Mouse (Mus musculus) lung, postnatal 10 days (tissue): ENCODE data around the gene Btbd11.

Source experiments
- DNase-seq: peaks from one replicate; pipeline ENCODE4 v3.0.0; 2021

The Btbd11 gene

DNA sequence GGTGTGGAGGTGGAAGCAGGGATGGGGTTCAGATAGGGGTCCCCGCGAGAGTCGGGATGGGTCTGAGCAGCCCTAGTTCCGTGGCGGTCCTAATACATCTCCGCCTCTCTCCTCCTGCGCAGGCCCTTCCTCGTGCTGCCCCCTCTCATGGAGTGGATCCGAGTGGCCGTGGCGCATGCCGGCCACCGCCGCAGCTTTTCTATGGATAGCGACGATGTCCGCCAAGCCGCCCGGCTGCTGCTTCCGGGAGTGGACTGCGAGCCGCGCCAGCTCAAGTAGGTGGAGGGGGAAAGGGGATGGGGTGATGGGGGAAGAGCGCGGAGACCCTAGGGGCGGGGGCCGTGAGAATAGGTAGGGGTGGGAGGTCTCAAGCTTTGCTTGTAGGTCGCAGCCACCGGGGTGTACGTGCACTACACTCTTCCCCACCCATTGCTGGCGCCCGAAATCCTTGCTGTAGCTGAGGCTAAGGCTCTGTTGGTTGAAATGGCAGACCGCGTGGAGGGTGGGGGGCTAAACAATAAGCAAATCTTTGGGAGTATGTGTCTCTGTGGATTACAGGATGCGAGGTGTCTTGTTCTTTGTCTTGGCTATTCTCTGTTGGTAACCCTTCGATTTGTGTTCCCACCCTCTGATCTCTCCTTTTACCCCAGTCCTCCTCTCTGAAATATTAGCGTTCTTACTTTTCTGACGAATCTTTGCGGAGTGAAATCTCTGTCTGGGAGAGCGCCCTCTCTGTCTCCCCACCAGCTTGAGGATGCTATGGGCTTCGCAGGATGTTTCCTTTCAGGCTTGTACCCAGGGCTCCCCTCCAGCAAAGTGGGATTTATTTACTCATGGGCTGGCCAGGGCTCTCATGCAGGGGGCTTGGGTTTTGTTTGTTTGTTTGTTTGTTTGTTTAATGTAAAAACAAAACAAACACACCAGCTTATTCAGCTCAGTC lies 212.3 kb downstream of the Btbd11 start:
- peak; percentile 18 for DNase-seq

DNA sequence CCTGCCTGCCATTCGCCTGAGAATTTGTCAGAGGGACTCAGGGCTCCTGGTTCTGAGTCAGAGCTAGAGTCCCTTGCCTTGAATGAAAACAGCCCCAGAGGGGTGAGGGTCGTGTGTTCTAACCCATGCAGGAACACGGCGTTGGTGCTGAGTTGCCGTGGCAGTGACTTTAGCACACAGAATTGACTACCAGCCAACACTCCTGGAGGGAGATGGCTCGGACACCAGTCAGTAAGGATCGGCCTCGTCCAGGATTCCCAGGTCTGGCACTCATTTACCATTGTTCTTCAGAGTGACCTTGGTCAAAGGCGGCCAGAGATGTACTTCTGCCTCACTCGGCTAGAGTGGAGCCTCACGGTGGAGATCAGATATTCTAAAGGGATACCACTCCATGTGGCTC lies 215.9 kb downstream of the Btbd11 start:
- no peak for DNase-seq

DNA sequence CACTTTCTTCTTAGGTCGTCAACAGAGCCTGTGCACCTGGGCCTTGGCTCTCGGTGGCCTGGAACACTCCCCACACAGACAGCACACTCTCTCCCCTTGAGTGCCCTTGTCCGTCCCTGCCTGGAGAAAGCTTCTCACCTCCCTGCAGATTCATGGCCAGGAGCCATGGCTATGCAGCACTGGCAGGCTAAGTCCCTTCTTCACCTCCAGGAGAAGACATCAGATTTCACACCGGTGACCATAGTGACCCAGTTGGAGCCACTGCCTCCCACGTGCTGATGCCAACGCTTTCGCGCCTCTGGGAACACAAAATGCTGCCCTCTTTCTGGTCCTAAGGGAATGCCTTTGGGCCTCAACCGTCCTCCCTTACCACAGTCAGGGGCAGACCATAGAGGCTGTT lies 217.9 kb downstream of the Btbd11 start:
- DNase-seq = no peak

DNA sequence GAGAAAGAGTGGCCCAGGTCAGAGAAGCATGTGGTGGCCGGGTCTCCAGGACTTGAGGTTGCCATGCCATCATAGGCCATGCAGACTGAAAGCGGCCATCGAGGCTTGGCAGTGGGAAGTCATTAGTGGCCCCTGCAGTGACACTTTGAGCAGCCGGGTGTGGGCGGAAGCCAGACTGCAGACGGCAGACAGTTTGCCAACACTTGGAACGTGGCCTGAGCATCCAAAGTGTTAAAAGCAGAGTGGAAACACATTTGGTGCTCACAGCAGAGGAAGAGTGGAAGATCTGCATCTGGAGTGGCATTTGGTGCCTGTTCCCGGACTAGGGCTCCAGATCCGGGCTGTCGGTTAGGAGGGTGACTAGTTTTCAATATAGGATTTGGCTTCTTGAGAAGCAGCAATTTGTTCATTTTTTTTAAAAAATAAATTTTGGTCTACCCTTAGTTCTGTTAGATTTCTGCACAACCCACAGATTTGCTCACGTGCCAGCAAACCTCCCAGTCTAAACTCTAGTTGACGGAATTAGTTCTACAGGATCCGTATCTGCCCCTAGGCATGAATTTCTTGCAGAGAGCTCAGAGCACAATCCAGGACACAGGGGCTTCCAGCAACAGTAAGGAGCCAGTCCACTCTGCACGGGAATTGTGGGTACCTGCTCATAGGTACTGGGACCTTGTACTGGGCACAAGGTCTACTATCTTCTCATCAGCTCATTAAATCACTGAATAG lies 222.1 kb downstream of the Btbd11 start:
- DNase-seq = no peak

DNA sequence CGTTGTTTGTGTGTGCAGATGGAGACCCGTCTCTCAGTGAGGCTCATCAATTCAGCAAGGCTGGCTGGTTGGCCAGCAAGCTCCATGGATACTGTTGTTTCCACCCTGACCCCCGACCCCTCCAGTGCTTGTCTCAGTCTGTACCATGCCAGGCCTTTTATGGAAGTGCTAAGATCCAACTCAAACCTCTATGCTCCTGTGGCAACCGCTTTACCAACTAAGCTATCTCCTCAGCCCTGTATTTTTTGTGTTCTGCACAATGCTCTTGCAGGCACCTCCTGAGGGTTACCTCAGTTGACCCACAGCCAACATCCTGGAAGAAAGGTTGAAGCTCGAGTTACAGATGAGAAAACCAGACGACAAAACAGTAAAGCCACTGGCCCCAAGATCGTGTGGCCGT lies 230.5 kb downstream of the Btbd11 start:
- DNase-seq = no peak

DNA sequence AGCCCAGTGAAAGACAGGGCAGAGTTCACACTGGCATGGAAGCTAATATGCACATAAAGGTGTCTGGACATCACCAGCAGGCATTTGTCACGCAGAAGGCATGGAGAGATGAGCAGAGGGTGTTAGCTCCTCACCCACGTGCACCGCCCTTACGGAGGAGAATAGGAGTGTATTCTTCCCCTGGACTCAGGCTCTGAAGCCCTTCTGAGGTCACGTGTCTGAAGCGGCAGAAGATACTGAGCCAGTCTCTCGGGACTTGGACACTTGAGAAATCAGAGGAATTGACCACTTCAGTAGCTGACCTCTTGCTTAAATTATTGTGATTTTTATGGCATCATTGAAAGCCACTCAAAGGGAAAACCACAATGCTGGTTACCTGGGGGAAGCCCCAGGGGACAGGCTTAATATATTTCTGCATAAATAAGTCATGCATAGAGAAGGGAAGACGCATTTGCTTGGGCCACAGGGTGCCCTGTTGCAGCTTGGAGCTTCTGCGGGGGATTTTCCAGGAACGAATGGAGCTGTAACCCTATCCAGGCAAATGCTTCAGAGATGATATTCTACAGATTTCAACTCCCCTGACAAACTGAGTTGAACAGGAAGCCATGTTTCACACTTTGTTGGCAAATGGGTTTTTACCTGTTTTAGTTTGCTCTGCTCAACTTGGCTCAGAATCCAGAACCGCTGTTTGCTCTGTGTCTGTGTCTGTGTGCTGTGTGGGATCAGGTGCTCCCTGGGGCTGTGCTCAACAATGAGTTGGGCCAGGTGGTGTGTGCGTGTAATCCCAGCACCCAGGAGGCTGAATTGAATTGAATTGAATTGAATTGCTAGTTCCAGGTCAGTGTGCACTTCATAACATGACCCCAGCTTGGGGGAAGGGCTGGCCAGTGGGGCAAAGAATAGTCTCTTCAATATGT lies 231.1 kb downstream of the Btbd11 start:
- DNase-seq = no peak

DNA sequence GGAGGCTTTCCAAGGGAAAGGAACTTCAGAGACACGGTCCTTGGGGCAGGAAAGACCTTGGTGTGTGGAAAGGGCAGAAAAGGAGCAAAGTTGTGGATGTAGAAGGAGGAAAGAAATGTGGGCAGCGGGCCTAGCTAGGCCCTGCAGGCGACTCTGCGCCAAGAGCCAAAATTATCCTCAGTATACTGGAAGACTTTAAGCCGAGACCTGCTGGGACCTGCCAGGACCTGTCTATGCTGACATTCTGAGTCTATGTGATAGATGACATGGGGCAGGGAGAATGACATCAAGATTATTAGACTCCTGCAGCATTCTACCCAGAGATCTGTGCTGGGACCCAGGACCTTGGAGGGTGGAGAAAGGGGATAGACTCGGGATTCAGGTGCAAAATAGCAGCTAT lies 234.5 kb downstream of the Btbd11 start:
- no peak for DNase-seq

DNA sequence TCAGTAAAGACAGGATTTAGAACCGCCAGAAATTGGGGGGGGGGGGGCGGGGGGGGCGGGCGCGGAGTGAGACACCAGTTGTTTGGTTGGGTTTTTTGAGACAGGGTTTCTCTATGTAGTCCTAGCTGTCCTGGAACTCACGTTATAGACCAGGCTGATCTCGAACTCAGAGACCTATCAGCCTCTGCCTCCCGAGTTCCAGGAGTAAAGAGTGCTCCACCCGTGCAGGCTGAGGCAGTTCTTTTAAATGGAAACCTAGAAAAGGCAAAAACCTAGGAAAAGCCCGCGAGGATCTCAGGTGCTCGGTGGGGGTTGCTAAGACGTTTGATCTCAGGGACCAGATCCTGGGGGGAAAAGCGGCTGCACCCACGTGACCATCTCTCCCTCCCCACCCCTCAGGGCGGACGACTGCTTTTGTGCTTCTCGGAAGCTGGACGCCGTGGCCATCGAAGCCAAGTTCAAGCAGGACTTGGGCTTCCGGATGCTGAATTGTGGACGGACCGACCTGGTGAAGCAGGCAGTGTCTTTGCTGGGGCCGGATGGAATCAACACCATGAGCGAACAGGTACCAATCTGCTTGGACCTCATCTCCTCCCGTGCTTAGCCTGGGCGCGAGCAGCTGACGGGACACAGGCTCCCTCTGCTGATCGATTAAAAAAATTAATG lies 238.0 kb downstream of the Btbd11 start:
- peak; percentile 35 for DNase-seq

DNA sequence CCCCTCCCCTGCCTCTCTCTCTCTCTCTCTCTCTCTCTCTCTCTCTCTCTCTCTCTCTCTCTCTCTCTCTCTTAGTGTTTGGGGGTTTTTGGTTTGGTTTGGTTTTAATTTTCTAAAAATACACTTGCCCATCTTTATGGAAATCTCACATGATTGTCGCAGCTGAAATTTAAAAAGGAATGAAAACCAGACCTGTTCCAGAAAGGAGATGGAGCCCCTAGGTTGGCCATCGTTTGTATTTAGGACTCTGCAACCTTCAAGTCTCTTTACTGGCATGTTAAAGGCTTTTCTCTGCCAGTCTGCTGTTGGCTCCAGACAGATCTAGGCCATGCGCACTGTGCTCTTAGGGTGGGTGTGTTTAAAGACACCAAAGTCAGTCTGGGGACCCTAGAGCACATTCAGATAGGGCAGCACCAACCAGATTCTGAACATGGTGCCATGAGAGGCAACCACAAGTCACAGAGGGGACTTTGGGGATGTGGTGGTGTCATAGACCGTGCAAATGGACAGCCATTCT lies 238.6 kb downstream of the Btbd11 start:
- no peak for DNase-seq

DNA sequence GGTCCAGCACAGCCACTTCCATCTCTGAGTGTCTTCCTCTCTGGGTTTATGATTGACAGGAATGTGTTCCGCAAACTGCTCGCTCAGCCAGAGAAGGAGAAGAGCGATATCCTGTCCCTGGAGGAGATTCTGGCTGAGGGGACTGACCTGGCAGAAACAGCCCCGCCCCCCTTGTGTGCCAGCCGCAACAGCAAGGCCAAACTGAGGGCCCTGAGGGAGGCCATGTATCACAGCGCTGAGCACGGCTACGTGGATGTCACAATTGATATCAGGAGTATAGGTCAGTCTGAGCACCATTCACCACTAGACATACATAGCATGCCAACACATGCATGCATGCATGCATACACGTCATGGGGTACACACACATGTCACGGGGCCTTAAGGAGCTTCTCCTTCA lies 245.4 kb downstream of the Btbd11 start:
- no peak for DNase-seq

DNA sequence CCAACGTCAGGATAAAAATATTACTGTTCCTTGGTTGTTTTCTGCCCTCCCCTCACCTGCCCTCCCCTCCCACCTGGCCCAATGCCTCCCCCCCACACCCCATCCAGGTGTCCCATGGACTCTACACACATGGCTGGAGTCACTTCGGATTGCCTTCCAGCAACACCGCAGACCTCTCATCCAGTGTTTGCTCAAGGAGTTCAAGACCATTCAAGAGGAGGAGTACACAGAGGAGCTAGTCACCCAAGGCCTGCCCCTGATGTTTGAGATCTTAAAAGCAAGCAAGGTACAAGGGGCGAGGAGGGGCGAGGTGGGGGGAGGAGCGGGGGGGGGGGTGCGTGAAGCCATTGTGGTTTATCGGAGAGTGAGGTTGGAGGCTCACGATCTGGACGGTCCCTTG lies 247.0 kb downstream of the Btbd11 start:
- peak; percentile 22 for DNase-seq

DNA sequence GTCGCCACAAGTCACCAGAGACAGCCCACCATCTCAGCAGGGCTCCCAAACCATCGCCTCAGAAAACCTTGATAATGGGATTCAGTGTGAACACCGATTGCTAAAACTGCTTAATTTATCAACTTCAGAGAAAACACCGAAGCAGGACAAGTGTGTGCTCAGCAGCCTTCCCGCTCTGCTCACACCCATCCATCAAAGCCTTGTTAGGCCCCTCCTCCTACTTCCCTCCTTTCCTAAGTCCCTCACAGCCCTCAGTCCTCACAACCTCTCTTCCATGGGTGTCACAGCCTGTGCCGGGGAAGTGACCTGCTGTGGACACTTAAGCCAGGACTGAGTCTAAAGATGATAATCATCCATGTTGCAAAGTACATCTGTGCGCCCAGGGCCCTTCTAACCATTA lies 251.0 kb downstream of the Btbd11 start:
- no peak for DNase-seq

DNA sequence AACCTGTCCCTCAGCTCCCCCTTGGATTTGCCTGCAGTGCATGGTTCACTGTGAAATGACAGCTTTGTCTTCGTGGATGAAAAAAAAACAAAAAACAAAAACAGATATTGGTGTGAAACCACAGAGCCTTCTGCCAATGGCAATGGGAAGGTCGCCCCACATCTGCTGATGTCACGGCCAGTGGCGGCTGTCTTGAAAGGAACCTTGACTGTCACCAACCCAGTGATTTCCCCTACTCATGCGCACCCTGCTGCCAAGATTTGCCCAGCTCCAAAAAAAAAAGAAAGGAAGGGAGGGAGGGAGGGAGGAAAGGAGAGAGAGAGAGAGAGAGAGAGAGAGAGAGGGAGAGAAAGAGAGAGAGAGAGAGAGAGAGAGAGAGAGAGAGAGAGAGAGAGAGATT lies 251.5 kb downstream of the Btbd11 start:
- no peak for DNase-seq

DNA sequence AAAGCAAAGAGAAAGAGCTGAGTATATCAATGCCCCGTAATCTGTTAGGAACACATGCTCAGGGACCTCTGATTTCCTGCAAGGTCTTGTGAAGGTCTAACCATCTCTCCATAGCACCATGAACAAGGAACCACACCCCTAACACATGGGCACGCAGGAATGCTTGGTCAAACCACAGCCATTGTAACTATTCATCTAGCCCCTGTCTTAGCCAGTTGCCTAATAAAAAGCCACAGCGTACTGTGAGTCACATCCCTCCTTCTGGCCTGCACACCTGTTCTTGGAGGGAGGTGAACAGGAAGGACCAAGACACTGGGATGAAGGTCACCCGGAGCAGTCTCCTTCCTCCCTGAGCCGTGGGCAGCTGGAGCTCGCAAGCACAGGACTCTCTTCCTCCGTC lies 253.0 kb downstream of the Btbd11 start:
- no peak for DNase-seq

DNA sequence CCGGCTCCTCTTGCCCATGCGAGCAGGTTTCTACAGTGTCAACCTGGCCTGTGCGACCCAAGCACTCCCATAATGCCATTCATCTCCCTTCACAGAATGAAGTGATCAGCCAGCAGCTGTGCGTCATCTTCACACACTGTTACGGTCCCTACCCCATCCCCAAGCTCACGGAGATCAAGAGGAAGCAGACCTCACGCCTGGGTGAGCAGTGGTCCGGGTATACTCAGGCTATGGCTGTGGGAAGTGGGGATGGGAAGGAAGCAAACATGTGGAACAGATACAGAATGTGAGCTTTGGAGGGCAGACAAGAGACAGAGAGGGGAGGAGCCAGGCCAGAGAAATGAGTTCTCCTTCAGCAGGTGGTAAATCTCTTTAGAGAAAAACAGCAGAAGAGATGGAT lies 253.8 kb downstream of the Btbd11 start:
- no peak for DNase-seq

DNA sequence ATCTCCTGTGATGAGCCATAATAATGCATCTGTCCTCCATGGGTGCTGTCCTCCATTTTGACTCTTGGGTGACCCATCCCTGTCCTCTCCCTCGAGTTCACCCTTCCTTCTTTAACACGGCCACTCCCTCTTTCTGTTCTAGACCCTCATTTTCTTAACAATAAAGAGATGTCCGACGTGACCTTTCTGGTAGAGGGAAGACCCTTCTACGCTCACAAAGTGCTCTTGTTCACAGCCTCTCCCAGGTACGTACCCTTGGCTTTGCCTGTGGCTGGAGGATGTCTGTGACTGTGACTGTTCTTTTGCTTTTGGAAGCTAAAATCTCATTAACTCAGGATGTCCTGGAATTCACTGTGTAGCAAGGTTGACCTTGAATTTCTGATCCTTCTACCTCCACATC lies 258.7 kb downstream of the Btbd11 start:
- DNase-seq = no peak

DNA sequence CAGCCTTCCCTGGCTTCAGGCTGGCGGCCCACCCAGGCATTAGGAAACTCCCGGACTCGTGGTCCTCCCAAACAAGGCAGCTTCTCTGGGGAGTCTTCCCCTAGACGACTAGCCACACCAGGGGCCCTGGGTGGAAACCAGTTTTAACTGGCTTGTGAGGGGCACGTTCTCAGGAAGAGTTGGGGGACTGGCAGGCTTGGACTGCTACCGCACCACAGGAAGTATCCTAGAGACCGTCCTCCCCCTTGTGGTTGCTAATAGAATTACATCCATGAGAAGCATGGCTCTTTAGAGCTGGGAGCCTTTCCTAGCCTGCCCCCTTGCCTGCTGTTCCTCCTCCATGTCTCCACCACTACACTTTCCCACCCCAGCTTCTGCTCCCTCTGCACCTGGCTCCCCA lies 265.1 kb downstream of the Btbd11 start:
- DNase-seq = peak; percentile 71

DNA sequence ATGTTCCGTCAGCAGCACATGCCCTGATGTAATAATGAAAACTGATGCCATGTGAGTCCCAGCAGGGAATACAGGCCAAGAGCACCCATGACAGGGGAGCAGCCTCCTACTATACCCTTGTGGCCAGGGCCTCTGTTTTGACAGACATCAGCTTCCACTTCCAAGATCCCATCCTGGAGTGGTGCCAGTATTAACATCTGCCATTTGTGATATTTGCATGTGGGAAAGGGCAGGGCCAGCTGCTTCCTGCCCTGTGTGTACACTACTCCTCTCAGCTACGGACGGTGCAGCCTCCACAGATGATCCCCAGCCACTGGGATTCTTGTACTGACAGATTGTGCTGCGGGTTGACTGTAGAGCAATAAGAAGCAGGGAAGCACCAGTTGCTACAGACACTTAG lies 269.3 kb downstream of the Btbd11 start:
- DNase-seq = peak; percentile 91

DNA sequence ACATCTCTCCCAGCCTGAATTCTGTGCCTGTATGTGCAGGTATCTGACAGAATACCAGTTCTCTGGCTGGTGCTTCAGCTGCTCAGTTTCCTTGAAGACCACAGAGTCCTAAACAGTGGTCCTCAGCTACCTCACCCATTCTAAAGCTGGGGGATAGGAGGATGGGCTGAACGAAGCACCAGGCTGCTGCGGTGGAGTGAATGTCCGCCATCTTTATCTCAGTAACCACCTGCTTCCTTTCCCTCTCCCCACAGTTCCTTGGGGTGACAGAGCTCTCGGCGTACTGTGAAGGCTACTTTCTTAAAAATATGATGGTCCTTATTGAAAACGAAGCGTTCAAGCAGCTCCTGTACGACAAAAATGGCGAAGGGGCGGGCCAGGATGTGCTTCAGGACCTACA lies 271.3 kb downstream of the Btbd11 start:
- no peak for DNase-seq

DNA sequence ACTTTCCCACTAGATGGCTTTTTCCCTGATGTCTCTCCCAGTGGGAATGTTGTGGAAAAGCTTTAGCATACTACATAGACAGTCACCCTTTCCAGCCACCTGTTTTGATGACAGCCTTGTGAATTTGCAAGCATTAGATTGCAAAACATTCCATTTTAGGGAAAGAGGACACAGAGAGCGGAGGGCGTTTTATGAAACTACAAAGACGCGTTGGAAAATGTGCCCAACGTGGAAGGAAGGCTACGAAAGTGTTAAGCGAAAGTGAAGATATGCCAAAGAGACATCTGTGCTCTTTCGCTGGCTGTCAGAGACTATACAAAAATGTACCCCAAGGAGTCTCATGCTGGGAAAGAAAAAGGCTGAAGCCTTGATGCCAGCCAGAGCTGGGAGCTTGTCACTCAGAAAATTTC lies 286.9 kb downstream of the Btbd11 start:
- no peak for DNase-seq

DNA sequence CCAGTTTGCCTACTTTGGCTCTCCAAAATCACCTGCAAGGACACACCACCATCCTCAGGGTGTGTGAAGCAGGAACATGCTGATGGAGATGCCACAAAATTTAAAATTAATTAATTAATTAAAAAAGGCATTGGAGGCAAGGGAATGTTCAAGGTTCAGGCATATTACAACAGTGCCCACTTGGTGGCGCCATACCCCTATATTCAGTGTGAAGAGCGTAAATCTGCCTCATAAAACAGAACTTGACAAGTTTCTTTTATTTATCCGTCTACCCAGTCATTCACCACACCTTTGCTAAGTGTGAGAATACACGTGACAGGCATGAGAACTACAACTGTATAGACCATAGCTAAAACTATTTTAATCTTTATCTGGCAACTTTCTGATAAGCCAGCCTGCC lies 292.0 kb downstream of the Btbd11 start:
- peak; percentile 76 for DNase-seq

DNA sequence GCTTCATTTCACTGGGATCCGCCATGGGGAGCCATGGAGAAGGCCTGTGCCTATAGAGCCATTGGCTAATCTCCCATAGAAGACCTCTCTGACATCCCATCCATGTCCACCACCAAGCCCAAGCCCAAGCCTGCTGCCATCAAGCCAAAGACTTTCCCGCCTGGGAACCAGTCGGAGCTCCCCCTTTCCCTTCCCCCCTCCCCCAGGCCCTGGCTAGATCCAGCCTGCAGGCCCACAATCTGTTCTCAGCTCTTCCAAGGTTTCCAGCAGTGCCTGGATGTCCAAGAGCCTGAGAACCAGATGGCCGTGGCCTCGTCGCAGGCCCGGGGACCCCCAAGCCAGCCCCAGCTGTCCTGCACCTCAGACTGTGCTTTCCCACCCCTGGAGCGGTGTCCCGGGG lies 295.8 kb downstream of the Btbd11 start:
- no peak for DNase-seq
